In genomic region chr12:13159346-13160055, GRCm38 (mm10) we compare ENCODE assay signal across 9 mouse cellular contexts.
DNase-seq lines count a peak whose midpoint lies in the region; ATAC-seq and TF ChIP-seq lines count a peak whose summit lies in the region.
"Had no signal": no experiment of that assay in that cellular context is flagged by ENCODE, and none has a peak within 500 bp of the region (broad histone marks: within the 10 kb centered on the region; RNA-seq: fewer than 3 reads in every experiment).

No protein-coding gene starts in this region.

- peak overlapping the region; percentile 39; the same call in 1 of the 2 replicates for H3K27ac ChIP-seq in cortical plate, adult 2 months (ENCODE audit: insufficient read depth, low read length)
- H3K27ac ChIP-seq in forebrain, postnatal 0 days (ENCODE audit: low read depth, low read length), result peak overlapping the region; percentile 64
- H3K27ac ChIP-seq in neural tube, embryonic 12.5 days, result no peak overlapping the region
- H3K27ac ChIP-seq in intestine, embryonic 15.5 days, result no peak overlapping the region

- H3K9me3 ChIP-seq in forebrain, postnatal 0 days (ENCODE audit: low read length), result no peaks in the 10 kb centered on the region
- no peaks in the 10 kb centered on the region for H3K9me3 ChIP-seq in neural tube, embryonic 12.5 days
- no peaks in the 10 kb centered on the region for H3K9me3 ChIP-seq in intestine, embryonic 15.5 days

- H3K4me3 ChIP-seq in cortical plate, adult 2 months (ENCODE audit: insufficient read depth, low read length), result no peak overlapping the region
- H3K4me3 ChIP-seq in forebrain, postnatal 0 days (ENCODE audit: low read depth, low read length), result no peak overlapping the region
- H3K4me3 ChIP-seq in neural tube, embryonic 12.5 days, result no peak overlapping the region
- H3K4me3 ChIP-seq in intestine, embryonic 15.5 days (replicated peaks), result no peak overlapping the region

- ATAC-seq in forebrain, postnatal 0 days, result peak; percentile 97
- ATAC-seq in neural tube, embryonic 12.5 days (ENCODE audit: low FRiP score, low read depth), result peak; percentile 81
- no peak for ATAC-seq in intestine, embryonic 15.5 days

- H3K4me1 ChIP-seq in cortical plate, adult 2 months (ENCODE audit: control insufficient read depth, insufficient read depth, low read length), result peaks cover 7% of the 10 kb centered on the region
- H3K4me1 ChIP-seq in forebrain, postnatal 0 days (ENCODE audit: insufficient read depth), result peaks cover 13% of the 10 kb centered on the region
- peaks cover 6% of the 10 kb centered on the region; the same call in 1 of the 2 replicates for H3K4me1 ChIP-seq in neural tube, embryonic 12.5 days
- H3K4me1 ChIP-seq in intestine, embryonic 15.5 days (replicated peaks), result no peaks in the 10 kb centered on the region

- no peaks in the 10 kb centered on the region for H3K36me3 ChIP-seq in forebrain, postnatal 0 days (ENCODE audit: insufficient read depth)
- H3K36me3 ChIP-seq in neural tube, embryonic 12.5 days, result no peaks in the 10 kb centered on the region
- H3K36me3 ChIP-seq in intestine, embryonic 15.5 days, result no peaks in the 10 kb centered on the region

- no peak for TF ChIP-seq CTCF in cortical plate, adult 2 months (IDR thresholded peaks at IDR 0.05; ENCODE audit: extremely low read depth, insufficient read depth, low read length)
- TF ChIP-seq CTCF in forebrain, postnatal 0 days (IDR thresholded peaks at IDR 0.05; ENCODE audit: low read depth), result no peak

- H3K4me2 ChIP-seq in forebrain, postnatal 0 days (ENCODE audit: low read depth), result no peak overlapping the region
- H3K4me2 ChIP-seq in neural tube, embryonic 12.5 days (replicated peaks), result no peak overlapping the region
- H3K4me2 ChIP-seq in intestine, embryonic 15.5 days (replicated peaks), result no peak overlapping the region

- TF ChIP-seq POLR2A in cortical plate, adult 2 months (IDR thresholded peaks at IDR 0.05; ENCODE audit: extremely low read depth, insufficient read depth, low read length), result no peak

- H3K27me3 ChIP-seq in forebrain, postnatal 0 days (ENCODE audit: insufficient read depth, low read length), result no peaks in the 10 kb centered on the region
- H3K27me3 ChIP-seq in neural tube, embryonic 12.5 days (replicated peaks), result no peaks in the 10 kb centered on the region
- no peaks in the 10 kb centered on the region for H3K27me3 ChIP-seq in intestine, embryonic 15.5 days (replicated peaks)

- peak; percentile 82 for DNase-seq in forebrain, postnatal 0 days
- peak; percentile 22 to 23 for DNase-seq in layer of hippocampus, postnatal 36 days
- no peak for DNase-seq in spleen, postnatal 10 days (ENCODE audit: low spot score in 2 of 2)
- DNase-seq in adrenal gland, postnatal 10 days, result no peak
- DNase-seq in spleen, postnatal 14 days (ENCODE audit: low spot score in 2 of 2), result no peak
- DNase-seq: lung, postnatal 10 days had no signal

- H3K9ac ChIP-seq in forebrain, postnatal 0 days, result no peak overlapping the region
- H3K9ac ChIP-seq in neural tube, embryonic 12.5 days, result no peak overlapping the region
- H3K9ac ChIP-seq in intestine, embryonic 15.5 days, result no peak overlapping the region

Comparison
In these comparisons a context has a peak if more than half of its experiments do, and no peak if none do; other contexts are left out.
1. H3K27ac ChIP-seq: peak in cortical plate, adult 2 months (single experiment) and forebrain, postnatal 0 days (single experiment); none in neural tube, embryonic 12.5 days (single experiment) and intestine, embryonic 15.5 days (single experiment).
2. DNase-seq: peak in forebrain, postnatal 0 days (single experiment) and layer of hippocampus, postnatal 36 days (2 of 2); none in spleen, postnatal 10 days (0 of 2), adrenal gland, postnatal 10 days (single experiment) and spleen, postnatal 14 days (0 of 2).